Mouse (Mus musculus) stomach, embryonic 15.5 days (tissue): ENCODE data around the gene Zranb3. TPM values are rescaled to one million over a fixed set of nuclear protein-coding genes. Genes with fewer than 3 reads are reported as not detected.

Experiments used
- ATAC-seq: fragments of 200-750 bp; cut with Nextera tagmentation; 2 replicates; pipeline ENCODE4 v1.8.0; 2017; ENCODE audit warnings: low read depth, moderate number of reproducible peaks, moderate TSS enrichment; ENCODE audit not compliant: insufficient read depth, low FRiP score
- H3K27ac ChIP-seq: fragments of 300-500 bp; sonication (generic); 2 replicates; pipeline ENCODE4 v1.5.1; 2015; ENCODE audit warnings: mild to moderate bottlenecking, inconsistent platforms
- H3K27me3 ChIP-seq: fragments of 300-500 bp; sonication (generic); replicated peaks from 2 replicates; pipeline ENCODE4 v1.6.1; 2015; ENCODE audit warnings: inconsistent platforms
- H3K36me3 ChIP-seq: fragments of 300-500 bp; sonication (generic); 2 replicates; pipeline ENCODE4 v1.6.1; 2015; ENCODE audit warnings: inconsistent platforms
- H3K4me1 ChIP-seq: fragments of 300-500 bp; sonication (generic); 2 replicates; pipeline ENCODE4 v1.6.1; 2015; ENCODE audit warnings: inconsistent platforms
- H3K4me2 ChIP-seq: fragments of 300-500 bp; sonication (generic); 2 replicates; pipeline ENCODE4 v1.6.1; 2015; ENCODE audit warnings: mild to moderate bottlenecking, inconsistent platforms
- H3K4me3 ChIP-seq: fragments of 300-500 bp; sonication (generic); replicated peaks from 2 replicates; pipeline ENCODE4 v1.5.1; 2015; ENCODE audit warnings: inconsistent platforms
- H3K9ac ChIP-seq: fragments of 300-500 bp; sonication (generic); 2 replicates; pipeline ENCODE4 v1.6.1; 2015; ENCODE audit warnings: inconsistent platforms
- H3K9me3 ChIP-seq: fragments of 300-500 bp; sonication (generic); 2 replicates; pipeline ENCODE4 v1.6.1; 2016; ENCODE audit warnings: inconsistent platforms
- WGBS: fragments of 180-500 bp; shearing (Covaris S2); methylation state at CpG from one replicate; pipeline ENCODE4 v1.1.7; 2015; 5-methylcytosine and 5-hydroxymethylcytosine counted together
- polyA plus RNA-seq: library from polyadenylated mRNA; unstranded; fragments of >200 nt; fragmentation: Nextera tagmentation; extraction: Ambion mirVana; gene quantifications from 2 replicates; pipeline ENCODE4 v1.2.1, GENCODE M21; 2015

Gene Zranb3
- polyA plus RNA-seq, 1 experiment from 2014 or later: 7.3 TPM

- no peaks in the 10 kb centered on the region for H3K27me3 ChIP-seq
- no peaks in the 10 kb centered on the region for H3K4me1 ChIP-seq
- no peaks in the 10 kb centered on the region for H3K9me3 ChIP-seq
- H3K27ac ChIP-seq: no peak overlapping the region
- H3K36me3 ChIP-seq: no peaks in the 10 kb centered on the region
- ATAC-seq: no peak
- no peak overlapping the region for H3K4me2 ChIP-seq
- no peak overlapping the region for H3K4me3 ChIP-seq
- 92% methylated on average over 4 of the region's 4 CpGs for WGBS
- H3K9ac ChIP-seq: no peak overlapping the region
Measured at GRCm38 (mm10) chr1:128057269-128057668, 45.6 kb downstream of the Zranb3 start.

DNA sequence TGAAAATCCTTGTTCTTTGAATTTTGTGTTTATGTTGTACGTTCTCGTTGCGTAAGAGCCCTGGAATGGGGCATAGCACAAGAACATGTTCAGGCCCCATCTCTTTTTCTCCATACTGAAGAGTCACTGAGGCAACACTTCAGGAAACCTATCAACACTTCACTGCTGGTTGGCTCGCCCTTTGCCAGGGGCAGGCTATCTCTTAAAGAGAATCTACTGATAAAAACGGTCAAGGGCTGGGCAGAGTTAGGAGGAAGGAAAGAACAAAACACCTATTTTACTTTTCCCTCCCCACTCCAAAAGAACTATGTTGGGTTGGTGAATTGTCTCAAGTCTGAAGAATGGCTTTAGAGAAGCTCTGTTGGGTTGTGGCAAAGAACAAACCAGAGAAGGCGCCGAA, 55.9 kb downstream of the Zranb3 start:
- Histone ChIP-seq H3K9ac (no peak overlapping the region), H3K27me3 (no peaks in the 10 kb centered on the region), H3K9me3 (no peaks in the 10 kb centered on the region), H3K4me3 (no peak overlapping the region), H3K4me1 (no peaks in the 10 kb centered on the region), H3K27ac (no peak overlapping the region), H3K4me2 (no peak overlapping the region), H3K36me3 (no peaks in the 10 kb centered on the region)
- ATAC-seq: no peak
- WGBS: 81% methylated on average over 7 of the region's 7 CpGs

DNA sequence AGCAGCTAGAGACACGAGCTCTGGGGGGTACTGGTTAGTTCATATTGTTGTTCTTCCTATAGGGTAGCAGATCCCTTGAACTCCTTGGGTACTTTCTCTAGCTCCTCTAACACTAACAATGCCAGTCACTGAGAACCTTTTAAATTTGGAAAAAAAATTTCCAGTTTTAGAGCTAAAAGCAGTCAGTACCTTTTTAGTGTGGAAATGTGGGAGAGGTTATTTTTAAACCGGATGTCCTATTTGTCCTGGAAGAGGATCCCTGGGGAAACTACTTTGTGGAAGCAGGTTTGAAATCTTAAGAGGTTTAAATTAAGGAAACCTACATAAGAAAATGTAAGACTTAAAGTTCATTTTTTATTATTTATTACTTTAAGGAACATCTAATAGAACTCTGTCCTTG, 56.4 kb downstream of the Zranb3 start:
- no peak overlapping the region for H3K4me3 ChIP-seq
- H3K27me3 ChIP-seq: no peaks in the 10 kb centered on the region
- no peak overlapping the region for H3K9ac ChIP-seq
- H3K4me2 ChIP-seq: no peak overlapping the region
- H3K27ac ChIP-seq: no peak overlapping the region
- 84% methylated on average over 2 of the region's 2 CpGs for WGBS
- no peaks in the 10 kb centered on the region for H3K9me3 ChIP-seq
- H3K36me3 ChIP-seq: no peaks in the 10 kb centered on the region
- ATAC-seq: no peak
- no peaks in the 10 kb centered on the region for H3K4me1 ChIP-seq

DNA sequence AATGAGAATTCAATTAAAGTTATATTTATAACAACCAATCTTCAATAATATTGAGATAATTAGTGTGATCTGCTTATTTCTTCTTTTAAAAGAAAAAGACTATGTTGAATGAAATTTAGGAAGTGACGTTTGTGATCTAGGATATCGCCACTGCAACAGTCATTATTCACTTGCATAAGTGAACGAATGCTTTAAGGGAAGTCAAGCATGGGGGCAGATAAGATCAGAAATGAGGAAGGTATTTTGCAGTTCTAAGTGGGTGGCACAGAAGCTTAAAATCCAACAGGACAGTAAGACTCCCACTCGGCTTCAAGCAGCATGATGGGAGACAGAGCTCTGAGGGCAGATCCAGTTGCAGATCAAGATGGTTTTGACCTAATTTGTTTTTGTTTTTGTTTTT, 58.7 kb downstream of the Zranb3 start:
- Histone ChIP-seq H3K4me3 (no peak overlapping the region), H3K9me3 (no peaks in the 10 kb centered on the region), H3K4me2 (no peak overlapping the region), H3K9ac (no peak overlapping the region), H3K27ac (no peak overlapping the region), H3K36me3 (no peaks in the 10 kb centered on the region), H3K4me1 (no peaks in the 10 kb centered on the region), H3K27me3 (no peaks in the 10 kb centered on the region)
- WGBS: 85% methylated on average over 4 of the region's 4 CpGs
- no peak for ATAC-seq

DNA sequence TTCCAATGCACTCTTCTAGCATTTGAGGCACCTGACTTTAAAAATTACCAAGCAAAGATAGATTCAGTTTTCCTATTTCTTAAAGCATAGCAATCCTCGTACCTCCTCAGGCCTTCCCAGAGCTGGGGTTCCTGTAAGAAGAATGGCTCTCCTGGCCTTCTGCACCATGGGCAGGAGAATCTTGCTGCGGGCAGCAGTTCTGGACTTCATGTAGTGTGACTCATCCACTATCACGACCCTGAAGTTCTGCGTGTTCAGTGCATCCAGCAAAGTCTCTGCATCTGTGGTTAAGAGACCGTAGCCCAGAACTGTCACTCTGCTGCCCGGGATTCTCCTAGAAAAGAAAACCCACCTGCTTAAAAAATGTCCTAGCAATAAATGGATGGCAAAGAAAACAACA, 66.6 kb downstream of the Zranb3 start:
- H3K27ac ChIP-seq: no peak overlapping the region
- H3K9ac ChIP-seq: no peak overlapping the region
- no peaks in the 10 kb centered on the region for H3K27me3 ChIP-seq
- no peak for ATAC-seq
- H3K9me3 ChIP-seq: no peaks in the 10 kb centered on the region
- WGBS: 85% methylated on average over 6 of the region's 6 CpGs
- no peaks in the 10 kb centered on the region for H3K36me3 ChIP-seq
- H3K4me3 ChIP-seq: no peak overlapping the region
- no peaks in the 10 kb centered on the region for H3K4me1 ChIP-seq
- no peak overlapping the region for H3K4me2 ChIP-seq

GRCm38 (mm10) chr1:128032123-128032522, 70.7 kb downstream of the Zranb3 start:
- no peak overlapping the region for H3K4me2 ChIP-seq
- no peaks in the 10 kb centered on the region for H3K36me3 ChIP-seq
- no peak for ATAC-seq
- no peak overlapping the region for H3K27ac ChIP-seq
- H3K4me1 ChIP-seq: no peaks in the 10 kb centered on the region
- WGBS: 93% methylated on average over 1 of the region's 1 CpGs
- no peaks in the 10 kb centered on the region for H3K27me3 ChIP-seq
- no peaks in the 10 kb centered on the region for H3K9me3 ChIP-seq
- H3K4me3 ChIP-seq: no peak overlapping the region
- H3K9ac ChIP-seq: no peak overlapping the region

DNA sequence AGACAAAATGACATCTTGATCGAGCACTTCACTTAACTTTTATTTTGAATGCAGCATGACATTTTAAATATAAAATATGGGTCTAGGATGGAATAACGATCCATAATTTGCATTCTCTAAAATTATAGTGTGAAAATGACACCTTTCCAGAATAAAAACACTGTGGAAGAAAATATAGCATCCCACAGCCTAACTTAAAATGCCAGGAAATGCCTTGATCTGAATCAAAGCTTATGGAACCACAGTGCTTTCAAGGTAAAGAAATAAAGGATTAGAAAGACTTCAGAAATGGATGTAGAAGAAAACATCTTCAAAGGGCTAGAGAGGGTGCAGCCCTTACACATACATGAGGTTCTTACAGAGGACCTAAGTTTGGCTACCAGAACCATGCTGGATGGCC, 71.3 kb downstream of the Zranb3 start:
- Histone ChIP-seq H3K4me3 (no peak overlapping the region), H3K9me3 (no peaks in the 10 kb centered on the region), H3K4me2 (no peak overlapping the region), H3K9ac (no peak overlapping the region), H3K27me3 (no peaks in the 10 kb centered on the region), H3K27ac (no peak overlapping the region), H3K4me1 (no peaks in the 10 kb centered on the region), H3K36me3 (no peaks in the 10 kb centered on the region)
- WGBS: 84% methylated on average over 2 of the region's 2 CpGs
- ATAC-seq: no peak

GRCm38 (mm10) chr1:128024363-128025114, 78.3 kb downstream of the Zranb3 start:
- WGBS: 57% methylated on average over 4 of the region's 4 CpGs
- Histone ChIP-seq H3K9ac (no peak overlapping the region), H3K36me3 (no peaks in the 10 kb centered on the region), H3K4me2 (no peak overlapping the region), H3K4me3 (no peak overlapping the region), H3K9me3 (no peaks in the 10 kb centered on the region), H3K27ac (peak overlapping the region; percentile 11; the same call in 1 of the 2 replicates), H3K27me3 (no peaks in the 10 kb centered on the region), H3K4me1 (no peaks in the 10 kb centered on the region)
- peak; percentile 65; the same call in 1 of the 2 replicates for ATAC-seq

GRCm38 (mm10) chr1:128020001-128020770, 82.7 kb downstream of the Zranb3 start:
- no peak overlapping the region for H3K4me2 ChIP-seq
- no peak overlapping the region for H3K4me3 ChIP-seq
- 54% methylated on average over 2 of the region's 2 CpGs for WGBS
- no peaks in the 10 kb centered on the region for H3K4me1 ChIP-seq
- no peak overlapping the region for H3K9ac ChIP-seq
- no peak for ATAC-seq
- H3K27me3 ChIP-seq: no peaks in the 10 kb centered on the region
- no peak overlapping the region for H3K27ac ChIP-seq
- H3K36me3 ChIP-seq: no peaks in the 10 kb centered on the region
- H3K9me3 ChIP-seq: no peaks in the 10 kb centered on the region

DNA sequence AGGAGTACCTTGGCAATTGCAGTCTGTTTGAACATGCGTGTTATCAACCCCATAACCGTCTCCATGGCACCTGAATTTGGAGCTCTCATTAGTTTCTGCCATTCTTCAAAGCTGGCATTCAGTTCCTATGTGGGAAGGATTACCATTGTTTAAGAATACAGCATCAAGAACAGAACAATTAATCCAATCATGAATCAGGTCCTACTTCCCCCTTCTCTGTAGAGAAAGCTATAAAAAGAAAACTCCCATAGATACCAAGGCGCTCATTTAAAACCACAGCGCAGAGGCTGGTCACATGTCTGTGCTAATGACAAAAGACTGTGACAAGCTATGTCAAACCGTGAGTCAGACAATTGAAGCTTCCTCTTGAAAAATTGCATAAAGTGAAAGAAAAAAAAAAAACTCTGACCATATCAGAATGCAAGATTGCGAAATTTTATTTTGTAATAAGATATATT, 86.8 kb downstream of the Zranb3 start:
- H3K9ac ChIP-seq: no peak overlapping the region
- no peaks in the 10 kb centered on the region for H3K36me3 ChIP-seq
- ATAC-seq: no peak
- no peaks in the 10 kb centered on the region for H3K27me3 ChIP-seq
- H3K9me3 ChIP-seq: no peaks in the 10 kb centered on the region
- H3K4me2 ChIP-seq: no peak overlapping the region
- 75% methylated on average over 6 of the region's 6 CpGs for WGBS
- no peak overlapping the region for H3K4me3 ChIP-seq
- no peaks in the 10 kb centered on the region for H3K4me1 ChIP-seq
- H3K27ac ChIP-seq: no peak overlapping the region

DNA sequence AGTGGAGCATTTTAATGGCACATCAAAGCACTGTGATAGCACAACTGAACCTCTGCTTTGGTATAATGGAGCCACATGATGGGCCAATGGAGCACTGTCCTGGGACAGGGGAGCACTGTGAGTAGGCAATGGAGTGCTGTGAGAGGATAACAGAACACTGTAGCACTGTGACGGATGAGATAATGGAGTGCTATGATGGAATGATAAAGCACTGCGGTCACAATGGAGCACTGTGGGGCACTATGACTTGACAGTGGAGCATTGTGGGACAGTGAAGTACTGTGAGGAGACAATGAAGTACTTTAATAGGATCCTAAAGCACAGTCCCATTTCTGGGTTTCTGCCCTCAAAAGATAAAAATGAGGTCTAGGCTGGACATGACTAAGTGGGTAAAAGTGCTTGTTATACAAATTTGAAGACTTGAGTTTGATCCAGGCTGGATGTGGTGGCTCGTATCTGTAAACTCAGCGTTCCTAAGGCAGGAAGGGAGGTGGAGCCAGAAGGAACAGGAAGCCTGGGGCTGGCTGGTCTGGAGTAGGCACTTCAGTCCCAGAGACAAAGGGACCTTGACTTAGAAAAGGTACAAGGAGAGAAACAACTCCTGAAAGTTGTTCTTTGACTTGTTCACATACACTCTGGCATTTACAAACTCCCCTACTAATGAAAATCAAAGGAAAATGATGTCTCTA, 89.0 kb downstream of the Zranb3 start:
- H3K4me3 ChIP-seq: no peak overlapping the region
- H3K9me3 ChIP-seq: no peaks in the 10 kb centered on the region
- H3K9ac ChIP-seq: no peak overlapping the region
- no peak for ATAC-seq
- H3K27me3 ChIP-seq: no peaks in the 10 kb centered on the region
- no peaks in the 10 kb centered on the region for H3K36me3 ChIP-seq
- 73% methylated on average over 4 of the region's 4 CpGs for WGBS
- no peaks in the 10 kb centered on the region for H3K4me1 ChIP-seq
- H3K4me2 ChIP-seq: no peak overlapping the region
- H3K27ac ChIP-seq: no peak overlapping the region

- Histone ChIP-seq H3K4me1 (no peaks in the 10 kb centered on the region), H3K9ac (no peak overlapping the region), H3K36me3 (no peaks in the 10 kb centered on the region), H3K27me3 (no peaks in the 10 kb centered on the region), H3K9me3 (no peaks in the 10 kb centered on the region), H3K27ac (no peak overlapping the region), H3K4me2 (no peak overlapping the region), H3K4me3 (no peak overlapping the region)
- WGBS: 94% methylated on average over 2 of the region's 2 CpGs
- no peak for ATAC-seq
Measured at GRCm38 (mm10) chr1:128009751-128010150, 93.1 kb downstream of the Zranb3 start.
